Comparison of ENCODE assay signal across 20 mouse cellular contexts in genomic region chr8:94646165-94646564, GRCm38 (mm10). TPM values are rescaled to one million over a fixed set of nuclear protein-coding genes. Genes with fewer than 3 reads are reported as not detected.
"Had no signal": no experiment of that assay in that cellular context is flagged by ENCODE, and none has a peak within 500 bp of the region (broad histone marks: within the 10 kb centered on the region; RNA-seq: fewer than 3 reads in every experiment).

No protein-coding gene starts in this region.

- H3K4me3 ChIP-seq: midbrain, embryonic 10.5 days; midbrain, embryonic 13.5 days; myocyte; neural tube, embryonic 13.5 days; neural tube, embryonic 15.5 days had no signal

- H3K27ac ChIP-seq: liver, embryonic 14.5 days; midbrain, embryonic 10.5 days; midbrain, embryonic 13.5 days; neural tube, embryonic 13.5 days; neural tube, embryonic 15.5 days had no signal

- H3K9me3 ChIP-seq: midbrain, embryonic 10.5 days; midbrain, embryonic 13.5 days; neural tube, embryonic 13.5 days; neural tube, embryonic 15.5 days had no signal

- H3K27me3 ChIP-seq: midbrain, embryonic 13.5 days; neural tube, embryonic 13.5 days; neural tube, embryonic 15.5 days had no signal

- DNase-seq: lung, adult 18-20 months; lung, embryonic 14.5 days; lung, postnatal 10 days; lung, postnatal 4 days; retina, postnatal 1 day; right cerebral cortex, postnatal 14 days; right cerebral cortex, postnatal 4 days; spleen, adult 18-20 months; thymus, adult 2 months; thymus, postnatal 25 days; thymus, postnatal 4 days had no signal

- ATAC-seq: midbrain, embryonic 13.5 days; midbrain, embryonic 16.5 days had no signal

- H3K4me1 ChIP-seq: midbrain, embryonic 10.5 days; midbrain, embryonic 13.5 days; neural tube, embryonic 13.5 days; neural tube, embryonic 15.5 days had no signal

RNA-seq across cellular contexts. Expression of gene Pllp, which starts 49.9 kb away (rescaled TPM):
- total RNA-seq: megakaryocyte, adult 5-6 weeks; megakaryocyte-erythroid progenitor cell, adult 5-6 weeks had no signal
